Mouse (Mus musculus) forebrain, embryonic 11.5 days (tissue): ENCODE measurements around the gene Myo3b. TPM values are rescaled to one million over a fixed set of nuclear protein-coding genes. Genes with fewer than 3 reads are reported as not detected.

ENCODE experiments used
- ATAC-seq: fragments of 200-750 bp; cut with Nextera tagmentation; replicated peaks from 2 replicates; pipeline ENCODE4 v1.8.0; 2017; ENCODE audit warnings: moderate TSS enrichment; ENCODE audit not compliant: low FRiP score
- DNase-seq: peaks from one replicate; pipeline ENCODE4 v3.0.0-alpha.2; 2017; ENCODE audit warnings: low spot score
- H3K27ac ChIP-seq: fragments of 300-500 bp; sonication (generic); 2 replicates; pipeline ENCODE4 v1.5.1; 2014; ENCODE audit warnings: low read depth, low read length
- H3K27me3 ChIP-seq: fragments of 300-500 bp; sonication (generic); 2 replicates; pipeline ENCODE4 v1.6.1; 2014; ENCODE audit warnings: mild to moderate bottlenecking, low read length, mixed read lengths; ENCODE audit not compliant: control insufficient read depth, insufficient read depth
- H3K36me3 ChIP-seq: fragments of 300-500 bp; sonication (generic); 2 replicates; pipeline ENCODE4 v1.6.1; 2014; ENCODE audit warnings: mild to moderate bottlenecking, low read length, moderate library complexity, mixed read lengths; ENCODE audit not compliant: control insufficient read depth, insufficient read depth
- H3K4me1 ChIP-seq: fragments of 300-500 bp; sonication (generic); replicated peaks from 2 replicates; pipeline ENCODE4 v1.6.1; 2014; ENCODE audit warnings: low read length, mixed read lengths; ENCODE audit not compliant: control insufficient read depth, insufficient read depth
- H3K4me2 ChIP-seq: fragments of 300-500 bp; sonication (generic); 2 replicates; pipeline ENCODE4 v1.6.1; 2014; ENCODE audit warnings: low read depth, mild to moderate bottlenecking, low read length, moderate library complexity, mixed read lengths; ENCODE audit not compliant: severe bottlenecking
- H3K4me3 ChIP-seq: fragments of 300-500 bp; sonication (generic); 2 replicates; pipeline ENCODE4 v1.5.1; 2014; ENCODE audit warnings: low read depth, low read length
- H3K9ac ChIP-seq: fragments of 300-500 bp; sonication (generic); 2 replicates; pipeline ENCODE4 v1.6.1; 2014; ENCODE audit warnings: low read length
- H3K9me3 ChIP-seq: fragments of 300-500 bp; sonication (generic); 2 replicates; pipeline ENCODE4 v1.6.1; 2016; ENCODE audit warnings: low read length, mixed read lengths; ENCODE audit not compliant: control insufficient read depth
- WGBS: fragments of 180-500 bp; shearing (Covaris S2); extraction: QIAGEN DNeasy Blood & Tissue Kit; methylation state at CpG from one replicate; pipeline ENCODE4 v1.1.7; 2014; 5-methylcytosine and 5-hydroxymethylcytosine counted together
- polyA plus RNA-seq: library from polyadenylated mRNA; unstranded; fragments of >200 nt; fragmentation: Nextera tagmentation; extraction: Ambion mirVana; gene quantifications from 2 replicates; pipeline ENCODE4 v1.2.1, GENCODE M21; 2014

Gene Myo3b
- polyA plus RNA-seq, 1 experiment from 2014 or later: not detected

- Histone ChIP-seq H3K9me3 (no peaks in the 10 kb centered on the region), H3K36me3 (no peaks in the 10 kb centered on the region), H3K27me3 (no peaks in the 10 kb centered on the region), H3K9ac (no peak overlapping the region), H3K4me3 (no peak overlapping the region), H3K4me1 (no peaks in the 10 kb centered on the region), H3K27ac (no peak overlapping the region), H3K4me2 (no peak overlapping the region)
- DNase-seq (no peak), ATAC-seq (no peak)
- WGBS: 77% methylated on average over 11 of the region's 11 CpGs
These were observed 310.0 kb downstream of the Myo3b start for GRCm38 (mm10) chr2:70348793-70349553.

GRCm38 (mm10) chr2:70352435-70353165 lies 313.7 kb downstream of the Myo3b start:
- Histone ChIP-seq H3K9me3 (no peaks in the 10 kb centered on the region), H3K4me3 (no peak overlapping the region), H3K4me1 (no peaks in the 10 kb centered on the region), H3K36me3 (no peaks in the 10 kb centered on the region), H3K27ac (no peak overlapping the region), H3K27me3 (no peaks in the 10 kb centered on the region), H3K9ac (no peak overlapping the region), H3K4me2 (no peak overlapping the region)
- ATAC-seq (no peak), DNase-seq (no peak)
- WGBS: 88% methylated on average over 10 of the region's 10 CpGs

GRCm38 (mm10) chr2:70354056-70354455 lies 315.1 kb downstream of the Myo3b start:
- H3K36me3 ChIP-seq: no peaks in the 10 kb centered on the region
- H3K4me1 ChIP-seq: no peaks in the 10 kb centered on the region
- 85% methylated on average over 4 of the region's 4 CpGs for WGBS
- H3K4me2 ChIP-seq: no peak overlapping the region
- DNase-seq: no peak
- H3K27ac ChIP-seq: no peak overlapping the region
- H3K9ac ChIP-seq: no peak overlapping the region
- H3K9me3 ChIP-seq: no peaks in the 10 kb centered on the region
- H3K4me3 ChIP-seq: no peak overlapping the region
- ATAC-seq: no peak
- H3K27me3 ChIP-seq: no peaks in the 10 kb centered on the region

GRCm38 (mm10) chr2:70355026-70355425 lies 316.1 kb downstream of the Myo3b start:
- no peaks in the 10 kb centered on the region for H3K9me3 ChIP-seq
- H3K4me1 ChIP-seq: no peaks in the 10 kb centered on the region
- no peak overlapping the region for H3K27ac ChIP-seq
- ATAC-seq: no peak
- no peaks in the 10 kb centered on the region for H3K27me3 ChIP-seq
- H3K4me3 ChIP-seq: no peak overlapping the region
- no peak for DNase-seq
- no peak overlapping the region for H3K4me2 ChIP-seq
- H3K9ac ChIP-seq: no peak overlapping the region
- WGBS: 85% methylated on average over 2 of the region's 2 CpGs
- H3K36me3 ChIP-seq: no peaks in the 10 kb centered on the region

GRCm38 (mm10) chr2:70369421-70369820 lies 330.5 kb downstream of the Myo3b start:
- WGBS: 91% methylated on average over 6 of the region's 6 CpGs
- no peak for ATAC-seq
- no peaks in the 10 kb centered on the region for H3K9me3 ChIP-seq

GRCm38 (mm10) chr2:70379341-70379740 lies 340.4 kb downstream of the Myo3b start:
- DNase-seq: no peak
- ATAC-seq: no peak
- WGBS: 75% methylated on average over 6 of the region's 6 CpGs
- H3K4me2 ChIP-seq: no peak overlapping the region
- H3K9me3 ChIP-seq: no peaks in the 10 kb centered on the region
- H3K27ac ChIP-seq: no peak overlapping the region
- no peaks in the 10 kb centered on the region for H3K27me3 ChIP-seq
- no peaks in the 10 kb centered on the region for H3K4me1 ChIP-seq
- no peaks in the 10 kb centered on the region for H3K36me3 ChIP-seq
- H3K4me3 ChIP-seq: no peak overlapping the region
- H3K9ac ChIP-seq: no peak overlapping the region

More at GRCm38 (mm10) chr2:70369421-70369820, 330.5 kb downstream of the Myo3b start:
- no peaks in the 10 kb centered on the region for H3K27me3 ChIP-seq
- no peak overlapping the region for H3K9ac ChIP-seq
- no peaks in the 10 kb centered on the region for H3K36me3 ChIP-seq
- no peak overlapping the region for H3K27ac ChIP-seq
- H3K4me2 ChIP-seq: no peak overlapping the region
- H3K4me3 ChIP-seq: no peak overlapping the region
- no peaks in the 10 kb centered on the region for H3K4me1 ChIP-seq
- no peak for DNase-seq

- Histone ChIP-seq H3K9me3 (no peaks in the 10 kb centered on the region), H3K9ac (no peak overlapping the region), H3K27ac (no peak overlapping the region), H3K4me1 (no peaks in the 10 kb centered on the region), H3K36me3 (no peaks in the 10 kb centered on the region), H3K4me3 (no peak overlapping the region), H3K27me3 (no peaks in the 10 kb centered on the region), H3K4me2 (no peak overlapping the region)
- WGBS: 50% methylated on average over 6 of the region's 6 CpGs
- DNase-seq: no peak
- no peak for ATAC-seq
These were observed 341.0 kb downstream of the Myo3b start for GRCm38 (mm10) chr2:70379939-70380338.

- Histone ChIP-seq H3K27me3 (no peaks in the 10 kb centered on the region), H3K36me3 (no peaks in the 10 kb centered on the region), H3K9ac (no peak overlapping the region), H3K4me3 (no peak overlapping the region), H3K4me1 (no peaks in the 10 kb centered on the region), H3K4me2 (no peak overlapping the region), H3K27ac (no peak overlapping the region), H3K9me3 (no peaks in the 10 kb centered on the region)
- ATAC-seq: no peak
- DNase-seq: no peak
- WGBS: 70% methylated on average over 6 of the region's 6 CpGs
These were observed 349.7 kb downstream of the Myo3b start for GRCm38 (mm10) chr2:70388645-70389044.
